Mouse (Mus musculus): ENCODE measurements around the gene E130208F15Rik. TPM values are rescaled to one million over a fixed set of nuclear protein-coding genes. Genes with fewer than 3 reads are reported as not detected.

Gene E130208F15Rik
- polyA plus RNA-seq, 1 experiment from 2014 or later = 2.4 TPM

DNA sequence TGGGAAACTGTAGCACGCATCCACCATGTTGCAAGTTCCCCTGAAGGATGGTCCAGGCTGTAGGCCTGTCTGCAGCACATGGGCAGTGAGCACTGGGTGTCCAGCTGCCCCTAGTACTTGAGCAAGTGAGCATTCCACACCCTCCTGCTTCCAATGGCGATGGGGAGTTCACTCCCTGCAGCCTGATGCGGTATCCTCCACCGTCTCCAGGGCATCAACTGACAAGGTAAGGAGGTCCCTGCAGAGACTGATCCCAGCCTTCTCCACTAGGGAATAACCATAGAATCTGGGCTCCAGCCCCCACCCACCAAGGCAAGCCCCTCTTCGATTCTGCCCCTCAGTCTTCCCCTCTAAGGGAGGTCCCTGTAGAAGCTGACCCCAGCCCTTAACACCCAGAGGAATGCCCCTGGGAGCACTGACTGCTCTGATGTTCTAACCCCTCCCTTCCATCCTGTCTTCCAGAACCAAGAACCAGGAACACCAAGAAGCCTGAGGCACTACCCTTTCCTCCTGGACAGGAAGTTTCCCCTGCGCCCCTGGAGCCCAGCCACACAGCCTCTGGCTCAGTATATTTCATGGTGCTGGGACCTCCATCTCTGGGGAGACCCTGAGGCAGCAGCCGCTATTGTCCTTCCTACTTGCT is 32.3 kb upstream of the E130208F15Rik start:
- H3K36me3 ChIP-seq = no peaks in the 10 kb centered on the region
- H3K9ac ChIP-seq = no peak overlapping the region
- H3K4me1 ChIP-seq = 0 out of 2 replicates have a peak, but pooled peaks cover 11% of the 10 kb centered on the region
- no peak overlapping the region for H3K27ac ChIP-seq
- no peak overlapping the region for H3K4me3 ChIP-seq (replicated peaks)
- 63% methylated on average over 7 of the region's 7 CpGs for WGBS
- H3K4me2 ChIP-seq = no peak overlapping the region
- ATAC-seq (ENCODE audit: insufficient read depth, low FRiP score, low read depth) = no peak
- H3K27me3 ChIP-seq (replicated peaks) = no peaks in the 10 kb centered on the region
- H3K9me3 ChIP-seq = no peaks in the 10 kb centered on the region

DNA sequence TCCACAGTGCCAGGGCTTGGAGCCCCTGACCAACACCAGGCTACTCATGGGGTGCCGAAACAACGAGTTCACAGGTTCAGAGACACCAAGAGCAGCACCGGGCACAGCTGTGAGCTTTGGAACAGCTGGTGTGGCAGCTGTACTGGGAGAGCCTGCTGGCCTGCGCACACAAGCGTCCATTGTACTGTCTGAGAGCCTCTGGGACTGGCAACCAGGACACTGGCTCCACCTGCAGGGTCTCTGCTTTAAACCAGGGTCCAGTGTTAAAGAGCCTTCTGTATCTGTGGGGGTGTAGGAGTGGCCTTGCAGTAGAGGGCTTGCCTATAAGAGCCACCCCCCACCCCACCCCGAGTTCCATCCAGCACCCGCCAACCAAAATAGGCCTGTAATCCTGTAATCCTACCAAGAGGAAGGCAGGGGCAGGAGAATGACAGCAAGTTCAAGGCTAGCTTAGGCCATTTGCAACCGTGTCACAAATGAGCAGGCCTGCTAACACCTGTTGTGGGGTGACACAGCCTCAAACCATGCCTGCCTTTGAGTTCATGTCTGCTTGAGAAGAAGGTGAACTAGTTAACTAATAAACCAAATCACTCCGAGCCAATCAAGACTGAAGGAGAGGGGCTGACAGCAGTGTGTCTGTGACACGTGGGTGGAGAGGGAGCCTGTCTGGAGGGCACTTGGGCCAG is 31.7 kb upstream of the E130208F15Rik start:
- Histone ChIP-seq H3K27ac (no peak overlapping the region), H3K9ac (no peak overlapping the region), H3K36me3 (no peaks in the 10 kb centered on the region), H3K4me3 (replicated peaks) (no peak overlapping the region), H3K4me1 (0 out of 2 replicates have a peak, but pooled peaks cover 11% of the 10 kb centered on the region), H3K4me2 (no peak overlapping the region), H3K27me3 (replicated peaks) (no peaks in the 10 kb centered on the region), H3K9me3 (no peaks in the 10 kb centered on the region)
- WGBS = 55% methylated on average over 10 of the region's 10 CpGs
- ATAC-seq (ENCODE audit: insufficient read depth, low FRiP score, low read depth) = no peak

DNA sequence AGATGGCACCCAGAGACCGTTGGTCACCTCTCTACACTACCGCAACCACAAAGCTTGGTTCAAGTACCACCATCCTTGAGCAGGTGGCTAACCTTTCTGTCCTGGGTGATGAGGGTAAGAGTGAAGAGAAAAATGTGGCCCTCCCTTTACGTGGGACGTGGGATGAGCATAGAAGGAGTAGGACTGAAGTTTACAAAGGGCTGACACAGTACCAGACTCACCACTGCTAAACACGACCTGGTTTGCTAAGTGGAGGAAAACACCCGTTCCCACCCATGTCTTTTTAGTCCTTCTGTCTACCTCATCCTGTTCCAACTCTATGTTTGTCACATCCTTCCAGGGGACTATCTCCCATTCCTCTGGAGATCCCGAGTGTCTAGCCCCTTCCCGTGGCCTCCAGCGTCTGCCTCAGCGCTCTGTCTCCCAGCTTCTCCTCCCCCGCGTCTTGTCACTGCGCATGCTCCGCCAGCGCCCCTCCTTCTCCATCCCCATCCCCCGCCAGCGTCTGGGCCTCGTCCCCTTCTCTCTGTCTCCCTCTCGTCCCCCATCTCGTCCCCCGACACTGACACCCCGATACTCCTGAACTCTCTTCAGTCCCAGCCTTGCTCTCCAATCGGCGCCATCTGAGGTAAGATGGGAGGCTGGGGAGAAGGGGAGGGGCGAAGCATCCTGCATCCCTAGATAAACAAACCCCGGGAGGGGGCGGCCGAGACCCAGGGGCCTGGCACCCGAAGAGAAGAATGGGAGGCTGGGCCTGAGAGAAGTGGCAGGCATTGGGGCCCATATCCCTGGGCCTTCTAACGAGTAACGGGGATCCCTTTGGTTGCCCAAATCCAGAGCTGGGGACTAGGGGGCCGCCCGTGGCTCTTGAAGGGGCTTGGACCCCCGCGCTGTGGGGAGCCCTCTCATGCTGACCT is 30.1 kb upstream of the E130208F15Rik start, which contains the start of gene Clip3:
Gene Clip3, plus strand, starts transcription at position 514 of the 917 bp plus-strand sequence.
- peak within 1 kb of the TSS; percentile 66 for H3K4me2 ChIP-seq
- 0 out of 2 replicates have a peak, but pooled peaks cover 11% of the 10 kb centered on the region for H3K4me1 ChIP-seq
- peak; percentile 54 for ATAC-seq (ENCODE audit: insufficient read depth, low FRiP score, low read depth)
- no peaks in the 10 kb centered on the region for H3K27me3 ChIP-seq (replicated peaks)
- no peaks in the 10 kb centered on the region for H3K9me3 ChIP-seq
- H3K9ac ChIP-seq = peak within 1 kb of the TSS; percentile 59
- H3K27ac ChIP-seq = peak within 1 kb of the TSS; percentile 59
- 8% methylated on average over 35 of the region's 35 CpGs for WGBS
- H3K4me3 ChIP-seq (replicated peaks) = peak within 1 kb of the TSS; percentile 62
- H3K36me3 ChIP-seq = no peaks in the 10 kb centered on the region

DNA sequence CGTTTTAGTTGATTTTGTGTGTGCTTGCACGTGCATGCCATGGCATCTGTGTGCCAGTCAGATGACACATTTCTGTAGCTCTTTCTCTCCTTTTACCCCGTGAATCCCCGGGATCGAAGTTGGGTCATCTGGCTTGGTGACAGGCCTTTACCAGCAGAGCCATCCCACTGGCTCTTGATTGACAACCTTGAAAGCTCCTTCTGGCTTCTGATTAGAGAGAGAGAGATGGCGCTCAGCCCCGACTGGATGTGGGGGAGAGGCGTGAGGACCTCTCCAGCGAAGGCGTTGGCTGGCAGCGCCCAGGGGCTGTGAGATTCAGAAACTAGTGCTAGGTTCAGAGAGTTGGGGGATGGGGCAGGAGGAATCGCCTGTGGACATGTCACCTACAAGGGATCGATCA is 27.7 kb upstream of the E130208F15Rik start:
- H3K4me2 ChIP-seq = no peak overlapping the region

DNA sequence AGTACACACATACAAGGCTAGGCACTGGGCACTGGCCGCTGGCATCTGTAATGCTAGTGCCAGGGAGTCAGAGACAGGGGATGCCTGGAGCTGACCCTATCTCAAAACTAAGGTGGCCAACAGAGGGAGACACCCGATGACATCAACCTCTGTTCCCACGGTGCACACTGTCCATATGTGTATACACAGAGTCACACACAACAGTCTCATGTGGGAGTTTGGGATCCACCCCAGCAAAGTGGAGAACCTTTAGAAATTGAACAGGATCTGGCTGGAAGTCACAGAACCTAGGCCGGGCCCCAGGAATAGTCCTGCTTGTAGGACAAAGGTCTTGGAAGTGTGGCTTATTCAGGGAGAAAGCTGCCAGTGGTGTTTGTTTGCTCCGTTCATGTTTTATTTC is 27.2 kb upstream of the E130208F15Rik start:
- no peaks in the 10 kb centered on the region for H3K9me3 ChIP-seq
- no peak overlapping the region for H3K9ac ChIP-seq
- 0 out of 2 replicates have a peak, but pooled peaks cover 11% of the 10 kb centered on the region for H3K4me1 ChIP-seq
- H3K4me3 ChIP-seq (replicated peaks) = no peak overlapping the region
- ATAC-seq (ENCODE audit: insufficient read depth, low FRiP score, low read depth) = no peak
- WGBS = 88% methylated on average over 5 of the region's 5 CpGs
- H3K27me3 ChIP-seq (replicated peaks) = no peaks in the 10 kb centered on the region
- H3K36me3 ChIP-seq = peaks cover 3% of the 10 kb centered on the region; the same call in 1 of the 2 replicates
- H3K4me2 ChIP-seq = no peak overlapping the region
- H3K27ac ChIP-seq = no peak overlapping the region

More for the DNA sequence above, 27.7 kb upstream of the E130208F15Rik start:
- Histone ChIP-seq H3K4me1 (0 out of 2 replicates have a peak, but pooled peaks cover 11% of the 10 kb centered on the region), H3K36me3 (peaks cover 3% of the 10 kb centered on the region; the same call in 1 of the 2 replicates), H3K9ac (no peak overlapping the region), H3K4me3 (replicated peaks) (no peak overlapping the region), H3K27ac (no peak overlapping the region), H3K9me3 (no peaks in the 10 kb centered on the region), H3K27me3 (replicated peaks) (no peaks in the 10 kb centered on the region)
- ATAC-seq (ENCODE audit: insufficient read depth, low FRiP score, low read depth) = no peak
- WGBS = 77% methylated on average over 13 of the region's 13 CpGs

DNA sequence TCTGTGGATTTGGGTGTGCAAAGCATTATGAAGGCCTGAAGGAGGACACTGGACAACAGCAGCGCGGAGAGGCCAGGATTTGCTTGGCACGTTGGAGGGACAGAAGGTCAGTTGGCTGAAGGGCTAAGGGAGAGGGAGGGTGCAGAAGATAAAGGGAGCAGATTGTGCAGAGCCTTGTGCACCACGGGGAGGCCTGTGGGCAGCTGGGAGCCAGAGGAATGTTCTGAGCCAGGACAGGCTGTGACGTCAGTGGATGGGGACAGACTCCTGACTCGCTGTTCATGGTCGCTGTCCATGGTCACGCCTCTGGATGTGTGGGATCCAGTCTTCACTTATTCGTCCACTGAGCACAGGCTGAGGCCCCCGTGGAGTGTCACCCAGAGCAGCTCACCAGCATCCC is 26.4 kb upstream of the E130208F15Rik start:
- no peaks in the 10 kb centered on the region for H3K9me3 ChIP-seq
- H3K4me2 ChIP-seq = no peak overlapping the region
- no peak overlapping the region for H3K9ac ChIP-seq
- no peak for ATAC-seq (ENCODE audit: insufficient read depth, low FRiP score, low read depth)
- 0 out of 2 replicates have a peak, but pooled peaks cover 11% of the 10 kb centered on the region for H3K4me1 ChIP-seq
- no peak overlapping the region for H3K27ac ChIP-seq
- 65% methylated on average over 10 of the region's 10 CpGs for WGBS
- H3K4me3 ChIP-seq (replicated peaks) = no peak overlapping the region
- H3K27me3 ChIP-seq (replicated peaks) = no peaks in the 10 kb centered on the region
- H3K36me3 ChIP-seq = peaks cover 3% of the 10 kb centered on the region; the same call in 1 of the 2 replicates

DNA sequence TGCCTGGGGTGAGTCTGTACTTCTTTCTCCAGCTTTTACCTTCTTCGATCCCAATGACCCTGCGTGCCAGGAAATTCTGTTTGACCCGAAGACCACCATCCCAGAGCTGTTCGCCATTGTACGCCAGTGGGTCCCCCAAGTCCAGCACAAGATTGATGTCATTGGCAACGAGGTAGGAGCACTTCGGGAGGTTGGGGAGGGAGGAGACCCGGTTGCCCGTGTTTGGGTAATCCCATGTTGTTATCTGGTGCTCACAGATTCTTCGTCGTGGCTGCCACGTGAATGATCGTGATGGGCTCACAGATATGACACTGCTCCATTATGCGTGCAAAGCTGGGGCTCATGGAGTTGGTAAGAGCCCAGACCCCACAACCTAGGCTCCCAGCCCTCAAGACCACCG is 24.7 kb upstream of the E130208F15Rik start:
- Histone ChIP-seq H3K4me1 (0 out of 2 replicates have a peak, but pooled peaks cover 7% of the 10 kb centered on the region), H3K4me3 (replicated peaks) (no peak overlapping the region), H3K27me3 (replicated peaks) (no peaks in the 10 kb centered on the region), H3K9me3 (no peaks in the 10 kb centered on the region), H3K36me3 (peaks cover 6% of the 10 kb centered on the region; the same call in 1 of the 2 replicates), H3K9ac (no peak overlapping the region), H3K27ac (no peak overlapping the region), H3K4me2 (no peak overlapping the region)
- WGBS = 88% methylated on average over 15 of the region's 15 CpGs
- ATAC-seq (ENCODE audit: insufficient read depth, low FRiP score, low read depth) = no peak

DNA sequence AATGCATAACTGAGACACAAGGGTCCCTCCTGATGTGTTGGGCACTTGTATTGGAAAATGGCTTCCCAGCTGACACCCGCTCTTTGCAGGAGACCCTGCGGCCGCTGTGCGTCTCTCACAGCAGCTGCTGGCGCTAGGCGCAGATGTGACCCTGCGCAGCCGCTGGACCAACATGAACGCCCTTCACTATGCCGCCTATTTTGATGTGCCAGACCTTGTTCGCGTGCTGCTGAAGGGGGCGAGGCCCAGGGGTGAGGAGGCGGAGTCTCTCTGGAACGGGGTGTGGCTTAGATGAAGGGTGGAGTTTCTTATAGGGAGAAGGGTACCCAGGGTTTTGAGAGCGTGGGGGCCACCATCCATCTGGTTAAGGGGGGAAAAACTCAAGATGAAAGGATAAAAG is 24.3 kb upstream of the E130208F15Rik start:
- Histone ChIP-seq H3K36me3 (peaks cover 9% of the 10 kb centered on the region; the same call in 1 of the 2 replicates), H3K27me3 (replicated peaks) (no peaks in the 10 kb centered on the region), H3K4me1 (0 out of 2 replicates have a peak, but pooled peaks cover 7% of the 10 kb centered on the region), H3K9ac (no peak overlapping the region), H3K4me3 (replicated peaks) (no peak overlapping the region), H3K27ac (no peak overlapping the region), H3K9me3 (no peaks in the 10 kb centered on the region), H3K4me2 (no peak overlapping the region)
- ATAC-seq (ENCODE audit: insufficient read depth, low FRiP score, low read depth) = no peak
- WGBS = 77% methylated on average over 16 of the region's 16 CpGs

DNA sequence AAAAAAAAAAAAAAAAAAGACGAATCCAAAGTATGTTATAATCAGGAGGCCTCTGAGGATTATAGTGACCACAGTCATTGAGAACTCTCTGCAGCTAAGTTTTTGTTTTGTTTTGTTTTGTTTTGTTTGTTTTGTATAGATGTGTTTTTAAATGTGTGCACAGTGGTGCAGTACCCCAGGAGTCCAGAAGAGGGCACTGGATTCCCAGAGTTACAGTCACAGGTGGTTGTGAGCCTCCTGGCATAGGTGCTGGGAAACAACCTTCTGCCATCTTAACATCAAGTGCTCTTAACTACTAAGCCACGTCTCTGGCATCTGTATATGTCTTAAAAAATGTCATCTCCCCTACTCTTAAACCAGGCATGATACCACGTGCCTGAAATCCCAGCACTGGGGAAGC is 20.6 kb upstream of the E130208F15Rik start:
- 46% methylated on average over 3 of the region's 3 CpGs for WGBS
- Histone ChIP-seq H3K9ac (no peak overlapping the region), H3K27me3 (replicated peaks) (no peaks in the 10 kb centered on the region), H3K4me2 (no peak overlapping the region), H3K4me1 (no peaks in the 10 kb centered on the region), H3K36me3 (peaks cover 15% of the 10 kb centered on the region), H3K27ac (no peak overlapping the region), H3K9me3 (no peaks in the 10 kb centered on the region), H3K4me3 (replicated peaks) (no peak overlapping the region)
- no peak for ATAC-seq (ENCODE audit: insufficient read depth, low FRiP score, low read depth)

DNA sequence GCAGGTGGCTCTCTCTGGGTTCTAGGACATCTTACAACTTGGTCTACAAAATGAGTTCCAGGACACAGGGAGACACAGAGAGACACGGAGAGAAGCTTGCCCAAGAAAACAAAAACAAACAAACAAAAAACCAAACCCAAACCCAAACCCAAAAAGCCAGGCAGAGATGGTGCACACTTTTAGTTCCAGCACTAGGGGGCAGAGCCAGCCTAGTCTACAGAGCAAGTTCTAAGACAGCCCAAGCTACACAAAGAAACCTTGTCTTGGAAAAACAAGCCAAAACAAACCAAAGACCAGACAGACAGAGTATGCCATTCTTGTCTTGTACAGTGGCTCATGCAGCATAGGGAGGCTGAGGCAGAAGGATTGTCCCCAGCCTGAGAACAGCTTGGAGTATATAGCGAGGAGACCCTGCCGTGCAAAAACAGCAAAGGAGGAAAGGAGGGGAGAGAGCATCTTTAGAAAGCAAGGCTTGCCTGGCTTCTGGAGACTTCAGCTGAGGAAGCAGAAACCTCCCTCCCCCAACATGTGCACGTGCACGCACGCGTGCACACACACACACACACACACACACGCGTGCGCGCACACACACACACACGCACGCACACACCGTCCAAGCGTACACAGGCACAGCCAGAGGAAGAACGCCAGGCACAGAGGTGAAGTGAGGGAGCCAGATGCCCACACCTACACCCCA is 15.3 kb upstream of the E130208F15Rik start:
- 87% methylated on average over 16 of the region's 16 CpGs for WGBS
- no peak overlapping the region for H3K4me3 ChIP-seq (replicated peaks)
- peaks cover 12% of the 10 kb centered on the region for H3K36me3 ChIP-seq

More for the DNA sequence above, 15.3 kb upstream of the E130208F15Rik start:
- Histone ChIP-seq H3K4me2 (no peak overlapping the region), H3K27me3 (replicated peaks) (no peaks in the 10 kb centered on the region), H3K9me3 (no peaks in the 10 kb centered on the region), H3K27ac (no peak overlapping the region), H3K9ac (no peak overlapping the region), H3K4me1 (peaks cover 19% of the 10 kb centered on the region; the same call in 1 of the 2 replicates)
- ATAC-seq (ENCODE audit: insufficient read depth, low FRiP score, low read depth) = no peak
